Mouse (Mus musculus): ENCODE results near the gene Chil5.
A peak's percentile ranks its signal among the peaks of the same experiment; 100 is the strongest.
"Not testable (repeated sequence)": the region's sequence is repeated elsewhere in the genome, so short reads cannot be mapped to it uniquely, and the experiment has no call there.

Gene Chil5

GRCm38 (mm10) chr3:106032781-106033180 lies at the start of gene Chil5:
Gene Chil5 (minus strand): TSS chr3:106032814.
- no peak for DNase-seq (ENCODE audit: low read depth, low spot score)

- no peak for DNase-seq (ENCODE audit: low read depth, low spot score)
Measured at GRCm38 (mm10) chr3:106074824-106075223, 42.2 kb upstream of the Chil5 start.

DNA sequence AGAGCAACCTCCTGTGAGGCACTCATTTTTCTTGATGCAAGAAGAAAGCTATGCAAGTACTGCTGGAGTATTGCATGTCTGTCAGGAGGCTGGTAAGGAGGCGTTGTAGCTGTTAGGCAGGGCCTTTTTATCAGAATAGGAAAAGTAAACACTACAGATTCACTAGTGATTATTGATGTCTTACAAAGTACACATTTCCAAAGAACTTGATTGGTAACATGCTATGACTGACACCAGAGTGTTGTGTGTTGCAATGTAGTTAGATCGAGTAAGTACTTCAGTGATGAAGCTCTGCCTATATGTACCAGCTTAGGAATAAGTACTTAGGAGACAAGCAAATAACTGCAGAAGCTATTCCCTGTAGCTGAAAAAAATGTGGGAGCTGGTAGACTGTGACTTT lies 38.4 kb upstream of the Chil5 start:
- no peak for DNase-seq (ENCODE audit: low read depth, low spot score)

DNA sequence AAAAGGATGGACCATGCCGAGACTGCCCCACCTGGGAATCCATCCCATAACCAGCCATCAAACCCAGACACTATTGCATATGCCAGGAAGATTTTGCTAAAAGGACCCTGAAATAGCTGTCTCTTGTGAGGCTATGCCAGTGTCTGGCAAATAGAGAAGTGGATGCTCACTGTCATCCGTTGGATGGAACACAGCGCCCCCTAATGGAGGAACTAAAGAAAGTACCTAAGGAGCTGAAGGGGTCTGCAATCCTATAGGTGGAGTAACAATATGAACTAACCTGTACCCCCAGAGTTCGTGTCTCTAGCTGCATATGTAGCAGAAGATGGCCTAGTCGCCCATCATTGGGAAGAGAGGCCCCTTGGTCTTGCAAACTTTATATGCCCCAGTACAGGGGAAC lies 35.1 kb upstream of the Chil5 start:
- DNase-seq (ENCODE audit: low read depth, low spot score): peak; percentile 56

- DNase-seq (ENCODE audit: low read depth, low spot score): no peak
Measured at GRCm38 (mm10) chr3:106057966-106058365, 25.4 kb upstream of the Chil5 start.

GRCm38 (mm10) chr3:106051896-106052295 lies 19.3 kb upstream of the Chil5 start:
- DNase-seq (ENCODE audit: low read depth, low spot score): peak; percentile 52

GRCm38 (mm10) chr3:106040306-106040705 lies 7.7 kb upstream of the Chil5 start:
- no peak for DNase-seq (ENCODE audit: low read depth, low spot score)

DNA sequence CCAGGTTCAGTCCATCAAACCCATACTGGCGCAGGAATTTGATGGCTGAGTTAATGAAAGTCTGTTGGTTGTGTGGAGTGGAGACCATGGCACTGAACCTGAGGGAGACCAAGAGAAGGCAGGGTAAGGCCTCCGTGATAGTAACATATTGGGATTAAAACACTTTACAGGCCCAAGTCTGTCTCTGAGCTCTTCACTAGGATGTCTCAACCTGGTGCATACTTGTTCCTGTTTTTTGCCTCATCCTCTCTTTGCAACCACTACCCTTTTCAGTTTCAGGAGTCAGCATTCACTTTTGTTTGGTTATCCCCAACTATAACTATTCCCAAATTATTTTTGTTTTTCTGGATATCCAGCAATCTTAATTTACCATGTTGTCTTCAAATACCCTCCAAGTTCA lies 8.5 kb downstream of the Chil5 start:
- no peak for DNase-seq (ENCODE audit: low read depth, low spot score)

DNA sequence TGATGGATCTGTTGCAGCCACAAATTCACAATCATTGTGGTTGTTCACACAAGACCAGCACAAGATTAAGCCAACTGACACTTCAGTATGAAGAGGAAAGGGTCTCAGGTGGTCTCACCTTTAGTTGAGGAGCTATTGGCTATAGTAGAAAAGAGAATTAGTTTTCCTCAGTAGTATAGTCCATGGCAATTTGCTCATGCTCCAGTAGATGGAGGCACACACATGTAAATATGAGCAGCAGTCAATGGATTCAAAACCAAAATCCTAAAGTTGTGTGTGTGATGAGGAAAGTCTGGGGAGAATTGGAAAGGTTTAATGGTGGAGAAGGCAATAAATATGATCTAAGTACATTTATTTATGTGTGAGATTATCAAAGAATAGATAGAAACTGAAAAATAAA lies 10.8 kb downstream of the Chil5 start:
- DNase-seq (ENCODE audit: low read depth, low spot score): no peak

DNA sequence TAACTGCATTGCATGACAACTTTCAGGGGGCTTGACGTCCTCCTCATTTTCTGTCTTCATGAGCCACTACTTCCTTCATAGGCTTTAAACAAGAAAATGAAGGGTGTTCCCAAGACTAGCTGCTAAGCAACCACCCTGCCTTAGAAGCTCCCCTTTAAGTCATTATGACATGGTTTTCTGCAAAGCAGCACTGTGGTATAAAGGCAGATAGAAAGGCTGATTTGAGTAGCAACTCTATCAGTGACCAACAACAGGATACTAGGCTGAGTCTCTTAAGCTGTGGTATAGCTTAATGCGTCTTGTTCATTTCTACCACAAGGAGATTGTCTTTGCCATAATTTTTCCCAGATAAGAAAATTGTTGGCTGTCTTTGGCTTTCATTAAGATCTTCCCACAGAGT lies 18.1 kb downstream of the Chil5 start, which contains the start of gene Pifo:
Pifo (minus strand) TSS at position 101 of the 400 bp plus-strand sequence.
- no peak for DNase-seq (ENCODE audit: low read depth, low spot score)

- DNase-seq (ENCODE audit: low read depth, low spot score): not testable (repeated sequence)
Measured at GRCm38 (mm10) chr3:106003360-106003759, 29.3 kb downstream of the Chil5 start.

- peak; percentile 88 for DNase-seq (ENCODE audit: low read depth, low spot score)
Measured at GRCm38 (mm10) chr3:106001416-106002370, 30.9 kb downstream of the Chil5 start.

GRCm38 (mm10) chr3:106000707-106001375 lies 31.8 kb downstream of the Chil5 start:
- DNase-seq (ENCODE audit: low read depth, low spot score): peak; percentile 7

DNA sequence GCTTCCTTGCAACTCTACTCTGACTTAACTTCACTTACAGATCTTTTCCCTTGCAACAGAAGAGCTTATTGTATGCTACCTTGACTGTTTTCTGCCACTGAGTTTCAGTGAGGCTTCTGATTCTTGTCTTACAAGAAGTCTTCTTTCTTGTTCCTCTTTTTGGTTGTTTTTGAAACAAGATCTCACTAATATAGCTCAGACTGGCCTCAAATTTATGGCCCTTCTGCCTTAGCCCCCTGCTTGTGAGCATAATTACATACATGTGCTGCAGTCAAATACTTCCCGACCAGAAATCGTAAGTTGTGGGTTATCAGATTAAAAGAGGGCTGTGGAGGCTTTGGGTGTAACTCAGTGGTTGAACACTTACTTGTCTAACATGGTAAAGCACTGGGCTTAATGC lies 37.9 kb downstream of the Chil5 start:
- DNase-seq (ENCODE audit: low read depth, low spot score): no peak

DNA sequence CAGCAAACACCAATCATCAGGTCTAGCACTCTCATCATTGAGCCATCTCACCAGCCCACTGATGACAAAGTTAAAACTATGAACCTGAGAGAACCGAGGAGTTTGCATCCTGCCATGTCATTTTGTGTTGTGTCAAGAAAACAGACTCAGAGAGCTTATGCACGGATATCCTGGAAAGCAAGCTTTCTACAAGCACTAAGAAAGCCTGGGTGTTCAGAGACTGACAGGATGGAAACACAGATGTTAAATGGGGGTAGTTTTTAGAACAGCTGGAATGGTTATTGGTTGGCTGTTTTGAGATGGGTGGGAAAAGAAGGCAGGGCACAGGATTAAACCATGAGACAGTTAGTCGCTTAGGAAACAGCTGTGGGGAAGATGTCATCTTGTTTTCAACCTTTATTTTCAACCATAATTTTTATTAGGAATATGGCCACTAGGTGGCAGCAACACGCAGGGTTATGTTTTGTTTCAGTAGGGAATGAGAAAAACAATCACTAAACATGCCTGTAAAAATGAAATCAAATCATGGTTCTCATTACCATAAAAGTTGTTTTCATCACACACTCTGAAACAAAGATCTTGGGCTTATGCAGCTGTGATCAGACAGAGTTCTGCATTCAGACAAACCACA lies 40.8 kb downstream of the Chil5 start:
- peak; percentile 13 for DNase-seq (ENCODE audit: low read depth, low spot score)

DNA sequence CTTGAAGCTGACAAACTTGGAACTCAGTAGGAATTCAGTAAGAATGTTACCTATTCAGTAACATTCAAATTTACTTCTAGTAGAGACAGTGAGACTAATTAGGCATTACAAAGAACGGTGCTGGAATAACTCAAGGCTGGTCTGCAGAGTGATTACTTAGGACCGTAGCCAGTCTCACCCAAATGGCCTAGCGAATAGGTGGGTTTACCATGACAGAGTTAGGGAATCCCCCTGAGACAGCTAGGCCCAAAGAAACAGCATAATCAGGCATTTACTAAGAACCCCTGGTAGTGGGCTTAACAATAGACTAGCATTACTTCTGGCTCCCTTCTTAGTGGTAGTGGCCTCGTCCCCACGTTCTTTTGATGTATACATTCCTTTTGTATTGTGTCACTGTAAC lies 43.0 kb downstream of the Chil5 start:
- DNase-seq (ENCODE audit: low read depth, low spot score): peak; percentile 29

GRCm38 (mm10) chr3:105974174-105974573 lies 58.4 kb downstream of the Chil5 start:
- DNase-seq (ENCODE audit: low read depth, low spot score): no peak

GRCm38 (mm10) chr3:105973411-105973810 lies 59.2 kb downstream of the Chil5 start, which contains the start of gene Ovgp1:
Gene Ovgp1 (plus strand): TSS chr3:105973711.
- DNase-seq (ENCODE audit: low read depth, low spot score): no peak

DNA sequence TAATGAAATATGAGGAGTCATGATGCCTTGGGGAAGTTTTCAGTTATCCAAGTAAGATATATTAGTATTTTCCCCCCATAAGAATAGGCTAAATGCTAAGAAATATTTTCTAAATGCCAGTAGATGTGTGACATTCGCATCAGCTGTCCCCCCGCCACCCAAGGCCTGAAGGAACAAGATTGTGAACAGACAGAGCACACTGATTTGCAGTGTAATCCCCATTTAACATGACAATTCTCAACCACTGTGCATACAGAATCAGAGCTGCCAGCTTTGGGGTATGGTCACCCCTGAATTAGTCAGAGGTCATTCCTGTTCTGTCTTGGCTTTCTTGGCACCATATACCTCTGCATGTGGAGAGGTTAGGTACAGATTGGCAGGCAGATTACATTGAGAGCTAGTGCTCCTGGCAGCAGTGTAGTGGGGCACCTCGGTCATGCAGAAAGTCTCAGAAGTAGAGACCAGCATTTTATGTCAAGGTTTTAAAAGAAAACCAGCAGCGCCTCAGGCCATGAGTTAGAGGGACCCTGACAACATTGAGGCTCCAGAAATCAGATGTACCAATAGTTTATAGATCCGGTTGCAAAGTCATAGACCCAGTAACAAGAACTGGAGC lies 60.7 kb downstream of the Chil5 start:
- DNase-seq (ENCODE audit: low read depth, low spot score): no peak
